Comparison of ENCODE assay signal across 26 mouse cellular contexts in genomic region chr7:121188976-121189375, GRCm38 (mm10).
"Had no signal": no experiment of that assay in that cellular context is flagged by ENCODE, and none has a peak within 500 bp of the region (broad histone marks: within the 10 kb centered on the region; RNA-seq: fewer than 3 reads in every experiment).

No protein-coding gene starts in this region.

- H3K27me3 ChIP-seq: embryonic facial prominence, embryonic 12.5 days; embryonic facial prominence, embryonic 13.5 days; embryonic facial prominence, embryonic 15.5 days; forebrain, embryonic 12.5 days; forebrain, embryonic 13.5 days; forebrain, embryonic 15.5 days had no signal

- H3K4me1 ChIP-seq: embryonic facial prominence, embryonic 12.5 days; embryonic facial prominence, embryonic 13.5 days; embryonic facial prominence, embryonic 15.5 days; forebrain, embryonic 10.5 days; forebrain, embryonic 12.5 days; forebrain, embryonic 13.5 days; forebrain, embryonic 15.5 days had no signal

- H3K36me3 ChIP-seq: embryonic facial prominence, embryonic 12.5 days; embryonic facial prominence, embryonic 13.5 days; embryonic facial prominence, embryonic 15.5 days; forebrain, embryonic 10.5 days; forebrain, embryonic 12.5 days; forebrain, embryonic 15.5 days had no signal

- H3K27ac ChIP-seq: embryonic facial prominence, embryonic 12.5 days; embryonic facial prominence, embryonic 13.5 days; embryonic facial prominence, embryonic 15.5 days; forebrain, embryonic 10.5 days; forebrain, embryonic 12.5 days; forebrain, embryonic 13.5 days; forebrain, embryonic 15.5 days; gastrocnemius, adult 2 months; heart, adult 2 months had no signal

- ATAC-seq: forebrain, embryonic 13.5 days; forebrain, embryonic 14.5 days; forebrain, embryonic 15.5 days; forebrain, embryonic 16.5 days; forebrain, postnatal 0 days had no signal

- DNase-seq: cerebellum, adult 8-10 months; cerebellum, adult 9-10 months; cerebellum, adult 9-11 months; cerebellum, postnatal 10 days; cerebellum, postnatal 14 days; cerebellum, postnatal 25 days; cerebellum, postnatal 36 days; embryo, embryonic 11 days; forebrain, postnatal 0 days; gastrocnemius, adult 2 months; gastrocnemius, postnatal 10 days; gastrocnemius, postnatal 14 days; gastrocnemius, postnatal 25 days; gastrocnemius, postnatal 36 days; heart, adult 18-20 months; heart, adult 2 months had no signal

- H3K4me3 ChIP-seq: embryonic facial prominence, embryonic 12.5 days; embryonic facial prominence, embryonic 13.5 days; embryonic facial prominence, embryonic 15.5 days; erythroblast, embryonic 14.5 days; forebrain, embryonic 10.5 days; forebrain, embryonic 12.5 days; forebrain, embryonic 13.5 days; forebrain, embryonic 15.5 days; gastrocnemius, adult 2 months; heart, adult 2 months had no signal

- H3K9me3 ChIP-seq: embryonic facial prominence, embryonic 12.5 days; embryonic facial prominence, embryonic 13.5 days; embryonic facial prominence, embryonic 15.5 days; forebrain, embryonic 10.5 days; forebrain, embryonic 12.5 days; forebrain, embryonic 13.5 days; forebrain, embryonic 15.5 days had no signal
